Mouse (Mus musculus): ENCODE results near the gene Frs3. TPM values are rescaled to one million over a fixed set of nuclear protein-coding genes. Genes with fewer than 3 reads are reported as not detected.
A peak's percentile ranks its signal among the peaks of the same experiment; 100 is the strongest.

The Frs3 gene
- total and polyA plus RNA-seq, 2 experiments, result 1.7 to 7.1 TPM

GRCm38 (mm10) chr17:47655697-47656096 lies 33.1 kb upstream of the Frs3 start:
- Histone ChIP-seq H3K79me2 (ENCODE audit: control insufficient read depth, insufficient read depth, low read length) (no peaks in the 10 kb centered on the region; the same call in 1 of the 2 replicates), H3K27me3 (ENCODE audit: control insufficient read depth, insufficient read depth, low read length) (no peaks in the 10 kb centered on the region), H3K27ac (replicated peaks; ENCODE audit: insufficient read depth, low read depth, low read length) (no peak overlapping the region), H3K4me3 (ENCODE audit: insufficient read depth, low read depth, low read length) (no peak overlapping the region), H3K4me1 (ENCODE audit: control insufficient read depth, insufficient read depth, low read length) (no peaks in the 10 kb centered on the region), H3K9ac (ENCODE audit: low read depth, low read length) (no peak overlapping the region), H3K36me3 (ENCODE audit: control insufficient read depth, insufficient read depth, low read length) (no peaks in the 10 kb centered on the region)
- DNase-seq (ENCODE audit: extremely low read depth, low read depth, low spot score), result peak; percentile 61
- TF ChIP-seq POLR2A (IDR thresholded peaks at IDR 0.05; ENCODE audit: extremely low read depth, insufficient read depth, low read length) (no peak), CTCF (IDR thresholded peaks at IDR 0.05; ENCODE audit: low read depth, low read length) (no peak)
- 38% methylated on average over 5 of the region's 5 CpGs for WGBS

DNA sequence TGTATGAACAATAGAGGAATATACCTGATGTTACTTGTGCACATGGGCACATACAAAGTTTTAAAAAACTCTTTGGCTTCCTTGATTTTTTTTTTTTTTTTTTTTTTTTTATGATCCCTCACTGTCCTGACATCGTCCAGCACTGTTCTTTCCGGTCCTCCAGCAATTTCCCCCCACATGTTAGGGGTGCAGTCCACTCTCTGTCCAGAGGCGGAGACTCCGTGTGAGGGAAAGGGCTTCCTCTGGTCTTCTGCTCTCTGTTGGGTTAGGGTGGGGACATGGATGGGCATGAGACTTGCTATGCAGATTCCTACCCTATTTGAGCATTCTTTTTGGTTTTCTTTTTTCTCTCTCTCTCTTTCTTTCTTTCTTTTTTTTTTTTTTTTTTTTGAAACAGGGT lies 30.9 kb upstream of the Frs3 start:
- Histone ChIP-seq H3K27me3 (ENCODE audit: control insufficient read depth, insufficient read depth, low read length) (no peaks in the 10 kb centered on the region), H3K27ac (replicated peaks; ENCODE audit: insufficient read depth, low read depth, low read length) (no peak overlapping the region), H3K4me3 (ENCODE audit: insufficient read depth, low read depth, low read length) (no peak overlapping the region), H3K79me2 (ENCODE audit: control insufficient read depth, insufficient read depth, low read length) (no peaks in the 10 kb centered on the region), H3K36me3 (ENCODE audit: control insufficient read depth, insufficient read depth, low read length) (no peaks in the 10 kb centered on the region), H3K4me1 (ENCODE audit: control insufficient read depth, insufficient read depth, low read length) (no peaks in the 10 kb centered on the region), H3K9ac (ENCODE audit: low read depth, low read length) (no peak overlapping the region)
- no peak for DNase-seq (ENCODE audit: extremely low read depth, low read depth, low spot score)
- WGBS, result 82% methylated on average over 4 of the region's 4 CpGs
- TF ChIP-seq CTCF (IDR thresholded peaks at IDR 0.05; ENCODE audit: low read depth, low read length) (no peak), POLR2A (IDR thresholded peaks at IDR 0.05; ENCODE audit: extremely low read depth, insufficient read depth, low read length) (no peak)

DNA sequence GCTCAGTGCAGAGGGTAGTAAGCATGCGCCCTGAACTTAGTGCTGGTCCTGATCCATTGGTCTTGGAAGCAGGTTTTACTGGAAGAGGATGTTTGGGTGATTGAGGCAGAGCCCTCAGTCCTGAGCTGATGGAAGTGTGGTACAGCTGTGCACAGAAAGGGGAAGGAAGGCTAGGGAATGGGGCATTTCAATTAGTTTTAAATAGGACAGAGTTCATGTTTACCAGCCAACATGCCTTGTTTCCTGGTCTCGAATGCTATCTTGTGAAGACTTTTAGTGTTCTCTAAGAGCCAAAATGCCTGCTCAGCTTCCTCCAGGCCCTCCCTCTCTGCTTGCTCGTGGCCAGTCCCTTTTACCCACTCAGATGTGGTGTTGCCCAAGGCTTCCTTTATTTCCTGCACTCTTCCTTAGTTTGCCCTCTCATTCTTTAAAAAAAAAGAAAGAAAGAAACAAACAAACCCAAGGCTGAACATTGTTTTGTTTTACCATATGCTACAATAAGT lies 30.0 kb upstream of the Frs3 start:
- 63% methylated on average over 3 of the region's 3 CpGs for WGBS
- DNase-seq (ENCODE audit: extremely low read depth, low read depth, low spot score), result no peak
- H3K9ac ChIP-seq (ENCODE audit: low read depth, low read length), result no peak overlapping the region
- H3K4me3 ChIP-seq (ENCODE audit: insufficient read depth, low read depth, low read length), result no peak overlapping the region
- no peaks in the 10 kb centered on the region for H3K79me2 ChIP-seq (ENCODE audit: control insufficient read depth, insufficient read depth, low read length)
- no peak overlapping the region for H3K27ac ChIP-seq (replicated peaks; ENCODE audit: insufficient read depth, low read depth, low read length)
- H3K27me3 ChIP-seq (ENCODE audit: control insufficient read depth, insufficient read depth, low read length), result no peaks in the 10 kb centered on the region
- no peaks in the 10 kb centered on the region for H3K36me3 ChIP-seq (ENCODE audit: control insufficient read depth, insufficient read depth, low read length)
- H3K4me1 ChIP-seq (ENCODE audit: control insufficient read depth, insufficient read depth, low read length), result no peaks in the 10 kb centered on the region
- no peak for TF ChIP-seq POLR2A (IDR thresholded peaks at IDR 0.05; ENCODE audit: extremely low read depth, insufficient read depth, low read length)
- no peak for TF ChIP-seq CTCF (IDR thresholded peaks at IDR 0.05; ENCODE audit: low read depth, low read length)

GRCm38 (mm10) chr17:47663009-47663713 lies 25.7 kb upstream of the Frs3 start:
- no peak overlapping the region for H3K9ac ChIP-seq (ENCODE audit: low read depth, low read length)
- H3K4me3 ChIP-seq (ENCODE audit: insufficient read depth, low read depth, low read length), result no peak overlapping the region
- H3K27ac ChIP-seq (replicated peaks; ENCODE audit: insufficient read depth, low read depth, low read length), result no peak overlapping the region
- 84% methylated on average over 9 of the region's 9 CpGs for WGBS
- no peak for DNase-seq (ENCODE audit: extremely low read depth, low read depth, low spot score)
- TF ChIP-seq POLR2A (IDR thresholded peaks at IDR 0.05; ENCODE audit: extremely low read depth, insufficient read depth, low read length) (no peak), CTCF (IDR thresholded peaks at IDR 0.05; ENCODE audit: low read depth, low read length) (no peak)
- H3K79me2 ChIP-seq (ENCODE audit: control insufficient read depth, insufficient read depth, low read length), result no peaks in the 10 kb centered on the region
- H3K4me1 ChIP-seq (ENCODE audit: control insufficient read depth, insufficient read depth, low read length), result no peaks in the 10 kb centered on the region
- H3K27me3 ChIP-seq (ENCODE audit: control insufficient read depth, insufficient read depth, low read length), result no peaks in the 10 kb centered on the region
- no peaks in the 10 kb centered on the region for H3K36me3 ChIP-seq (ENCODE audit: control insufficient read depth, insufficient read depth, low read length)

GRCm38 (mm10) chr17:47664474-47664873 lies 24.4 kb upstream of the Frs3 start:
- no peak overlapping the region for H3K27ac ChIP-seq (replicated peaks; ENCODE audit: insufficient read depth, low read depth, low read length)
- no peaks in the 10 kb centered on the region for H3K27me3 ChIP-seq (ENCODE audit: control insufficient read depth, insufficient read depth, low read length)
- no peaks in the 10 kb centered on the region for H3K4me1 ChIP-seq (ENCODE audit: control insufficient read depth, insufficient read depth, low read length)
- H3K36me3 ChIP-seq (ENCODE audit: control insufficient read depth, insufficient read depth, low read length), result no peaks in the 10 kb centered on the region
- no peak for DNase-seq (ENCODE audit: extremely low read depth, low read depth, low spot score)
- no peak overlapping the region for H3K4me3 ChIP-seq (ENCODE audit: insufficient read depth, low read depth, low read length)
- H3K79me2 ChIP-seq (ENCODE audit: control insufficient read depth, insufficient read depth, low read length), result no peaks in the 10 kb centered on the region
- no peak for TF ChIP-seq POLR2A (IDR thresholded peaks at IDR 0.05; ENCODE audit: extremely low read depth, insufficient read depth, low read length)
- no peak overlapping the region for H3K9ac ChIP-seq (ENCODE audit: low read depth, low read length)
- WGBS, result 42% methylated on average over 7 of the region's 7 CpGs

- WGBS, result 86% methylated on average over 4 of the region's 4 CpGs
- no peak overlapping the region for H3K4me3 ChIP-seq (ENCODE audit: insufficient read depth, low read depth, low read length)
- TF ChIP-seq CTCF (IDR thresholded peaks at IDR 0.05; ENCODE audit: low read depth, low read length), result no peak
- no peak for TF ChIP-seq POLR2A (IDR thresholded peaks at IDR 0.05; ENCODE audit: extremely low read depth, insufficient read depth, low read length)
- no peak overlapping the region for H3K9ac ChIP-seq (ENCODE audit: low read depth, low read length)
- H3K4me1 ChIP-seq (ENCODE audit: control insufficient read depth, insufficient read depth, low read length), result peaks cover 3% of the 10 kb centered on the region; the same call in 1 of the 2 replicates
- no peaks in the 10 kb centered on the region for H3K79me2 ChIP-seq (ENCODE audit: control insufficient read depth, insufficient read depth, low read length)
- H3K27ac ChIP-seq (replicated peaks; ENCODE audit: insufficient read depth, low read depth, low read length), result no peak overlapping the region
- DNase-seq (ENCODE audit: extremely low read depth, low read depth, low spot score), result no peak
- no peaks in the 10 kb centered on the region for H3K36me3 ChIP-seq (ENCODE audit: control insufficient read depth, insufficient read depth, low read length)
- H3K27me3 ChIP-seq (ENCODE audit: control insufficient read depth, insufficient read depth, low read length), result no peaks in the 10 kb centered on the region
These were observed 19.7 kb upstream of the Frs3 start for GRCm38 (mm10) chr17:47669166-47669565.

Data from liver, adult 2 months (tissue).